Mouse (Mus musculus) ovary, postnatal 14 days (tissue): ENCODE data around the gene Tle4.

Experiments
- DNase-seq: peaks from one replicate; pipeline ENCODE4 v3.0.0; 2022; ENCODE audit warnings: low spot score

The Tle4 gene

DNA sequence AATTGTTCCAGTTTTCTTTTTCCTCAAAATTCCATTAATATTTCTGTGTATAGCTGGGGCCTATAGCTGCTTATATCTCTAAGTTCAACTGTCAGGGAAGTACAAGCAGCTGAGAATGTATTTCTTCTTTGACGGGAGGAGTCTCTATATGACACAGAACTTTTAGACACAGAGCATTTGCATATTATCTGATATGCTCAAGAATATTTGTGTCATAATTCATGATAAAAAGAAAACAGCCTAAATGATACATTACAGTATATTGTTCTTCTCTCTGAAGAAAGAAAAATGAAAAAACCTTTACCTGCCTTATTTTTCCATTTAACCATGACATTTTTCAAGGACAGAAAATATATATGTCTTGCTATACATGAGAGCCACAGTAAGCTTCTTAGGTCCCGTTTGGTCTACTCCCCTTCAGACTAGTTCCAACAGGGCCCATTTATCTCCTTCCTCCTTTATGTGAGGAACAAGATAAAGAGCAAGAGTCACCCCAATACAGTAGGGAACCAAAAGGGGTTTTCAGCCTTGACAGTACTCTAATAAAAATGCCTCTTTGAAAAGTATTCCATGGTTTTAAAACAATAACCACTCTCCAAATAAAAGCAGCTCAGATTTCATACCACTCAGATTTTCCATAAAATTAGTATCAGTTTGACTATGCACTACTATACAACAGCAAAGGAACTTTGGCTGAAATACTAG, 77.6 kb downstream of the Tle4 start:
- DNase-seq, result no peak

DNA sequence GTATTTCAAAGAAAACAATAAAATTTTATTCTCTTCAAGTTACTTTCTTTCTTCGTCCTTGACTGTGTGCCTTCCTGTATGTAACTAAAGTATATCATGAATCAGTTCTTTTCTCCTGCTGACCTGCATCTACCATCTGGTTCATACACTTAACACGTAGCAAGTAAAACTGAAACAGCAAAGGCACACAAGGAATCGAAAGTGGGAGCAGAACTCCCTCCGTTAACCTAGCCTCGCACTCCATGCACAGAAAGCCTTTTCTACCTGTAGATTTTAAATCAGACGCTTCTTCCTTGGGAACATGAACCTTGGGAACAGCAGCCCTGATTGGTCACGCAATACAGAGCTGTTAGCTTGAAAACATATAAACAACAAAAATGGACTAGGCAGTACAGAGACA, 78.7 kb downstream of the Tle4 start:
- no peak for DNase-seq

DNA sequence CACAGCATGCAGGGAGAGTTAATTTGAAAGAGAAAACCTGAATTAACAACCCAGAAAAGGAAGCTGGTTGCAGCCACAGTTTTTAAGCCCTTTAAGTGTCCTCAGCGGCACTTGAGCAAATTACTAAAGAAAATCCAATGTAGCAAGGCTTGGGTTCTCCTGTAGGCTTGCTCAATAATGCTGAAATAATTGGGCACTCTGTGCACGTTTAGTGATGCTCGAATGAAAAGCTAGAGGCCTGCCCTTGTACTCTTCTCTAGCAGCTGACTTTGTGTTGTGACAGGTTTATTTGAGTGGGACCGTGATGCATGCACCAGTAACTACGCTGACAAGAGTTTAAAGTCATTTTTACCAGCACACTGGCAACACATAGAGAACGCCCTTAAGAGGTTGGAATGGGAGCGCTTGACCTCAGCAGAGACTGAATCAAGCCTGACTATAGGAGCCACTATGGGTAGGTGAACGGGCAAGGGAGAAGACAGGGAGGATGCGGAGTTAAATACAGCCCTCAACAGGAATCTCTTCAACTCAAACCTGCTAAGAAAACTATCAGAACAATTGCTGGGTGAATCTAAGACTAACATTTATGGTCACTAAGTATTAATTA, 79.3 kb downstream of the Tle4 start:
- no peak for DNase-seq

DNA sequence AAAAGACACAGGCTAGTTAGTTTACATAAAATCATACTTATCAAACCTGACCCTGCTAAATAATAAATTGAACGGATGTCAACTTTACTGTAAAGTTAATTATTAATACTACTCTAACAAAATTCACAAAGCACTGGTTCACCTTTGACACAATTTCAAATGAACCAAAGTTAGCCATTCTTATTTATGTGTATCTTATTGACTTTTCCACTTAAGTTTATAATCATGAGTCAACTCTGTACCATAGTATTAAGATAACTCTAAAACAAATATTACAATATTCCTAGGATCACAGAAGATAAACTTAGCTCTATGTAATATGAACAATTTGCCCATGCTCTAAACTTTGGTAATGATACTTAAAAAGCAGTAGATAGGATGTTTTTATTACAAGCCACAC, 81.4 kb downstream of the Tle4 start:
- no peak for DNase-seq

DNA sequence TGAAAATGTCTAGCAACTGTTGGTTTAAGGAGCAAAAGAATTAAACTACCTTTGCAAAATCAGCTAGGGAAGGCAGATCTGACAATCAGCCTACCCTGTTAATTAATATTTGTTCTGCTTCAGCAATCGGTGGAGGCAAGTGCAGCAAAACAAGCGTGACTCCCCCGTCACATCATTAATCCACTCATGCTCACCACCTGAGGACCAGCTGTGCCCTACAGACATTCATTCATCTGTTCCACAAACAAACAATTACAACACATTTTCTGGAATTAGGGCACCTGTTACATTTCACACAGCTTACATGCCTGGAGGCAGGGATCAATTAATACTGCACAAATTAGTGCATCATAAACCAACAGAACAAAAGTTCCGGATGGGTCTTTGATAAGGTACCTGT, 89.0 kb downstream of the Tle4 start:
- DNase-seq, result no peak

DNA sequence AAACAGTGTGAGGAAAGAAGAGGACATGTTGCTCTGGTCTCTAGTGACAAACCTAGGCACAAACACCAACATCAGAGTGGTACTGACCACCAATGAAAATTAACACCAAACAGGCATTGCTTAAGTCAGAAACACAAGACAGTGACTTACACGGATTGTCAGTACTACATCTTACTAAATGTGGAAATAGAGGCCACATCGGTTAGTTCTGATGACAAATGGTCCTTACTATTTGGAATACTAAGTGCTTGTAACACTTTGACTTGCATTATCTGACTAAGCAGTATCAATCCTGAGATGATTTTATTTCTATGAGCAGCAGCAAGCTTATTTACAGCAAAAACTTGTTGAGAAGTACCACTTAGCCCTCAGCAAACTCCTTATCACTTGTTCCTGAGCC, 89.9 kb downstream of the Tle4 start:
- DNase-seq, result no peak

DNA sequence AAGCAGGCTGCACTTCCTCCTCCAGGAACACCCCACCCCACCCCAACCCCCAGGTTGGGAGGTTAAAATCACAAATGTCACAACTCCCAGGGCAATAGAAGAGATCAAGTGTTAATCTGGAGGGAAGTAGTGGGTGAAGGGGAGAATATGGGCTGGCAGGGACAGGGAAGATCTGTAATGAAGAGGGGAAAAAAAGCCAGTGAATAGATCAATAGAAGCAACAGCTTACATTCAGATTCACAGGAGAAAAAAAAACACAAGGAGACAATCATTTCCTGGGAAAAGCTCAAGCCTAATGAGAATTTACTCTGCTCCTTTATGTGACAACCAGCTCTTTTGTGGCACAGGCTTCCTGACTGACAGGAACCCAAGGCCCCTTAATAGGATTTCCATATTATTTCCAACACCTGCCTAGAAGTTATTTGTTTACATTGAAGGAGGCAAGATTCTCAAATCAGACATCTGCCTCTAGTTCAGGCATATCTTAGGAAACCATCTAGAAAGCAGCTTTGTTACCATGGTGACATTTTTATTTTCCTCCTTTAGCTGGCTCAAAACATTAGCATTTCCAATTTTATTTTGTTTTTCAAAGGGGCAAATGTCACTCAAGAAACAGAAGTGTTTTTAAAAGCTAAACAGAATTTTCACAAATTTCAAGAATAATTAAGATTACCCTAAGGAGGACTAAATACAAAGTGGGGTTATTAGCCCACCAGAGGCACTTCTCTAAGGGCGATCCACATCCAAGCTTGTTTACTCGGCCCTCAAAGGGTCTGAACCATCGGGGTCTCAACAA, 90.8 kb downstream of the Tle4 start:
- no peak for DNase-seq

DNA sequence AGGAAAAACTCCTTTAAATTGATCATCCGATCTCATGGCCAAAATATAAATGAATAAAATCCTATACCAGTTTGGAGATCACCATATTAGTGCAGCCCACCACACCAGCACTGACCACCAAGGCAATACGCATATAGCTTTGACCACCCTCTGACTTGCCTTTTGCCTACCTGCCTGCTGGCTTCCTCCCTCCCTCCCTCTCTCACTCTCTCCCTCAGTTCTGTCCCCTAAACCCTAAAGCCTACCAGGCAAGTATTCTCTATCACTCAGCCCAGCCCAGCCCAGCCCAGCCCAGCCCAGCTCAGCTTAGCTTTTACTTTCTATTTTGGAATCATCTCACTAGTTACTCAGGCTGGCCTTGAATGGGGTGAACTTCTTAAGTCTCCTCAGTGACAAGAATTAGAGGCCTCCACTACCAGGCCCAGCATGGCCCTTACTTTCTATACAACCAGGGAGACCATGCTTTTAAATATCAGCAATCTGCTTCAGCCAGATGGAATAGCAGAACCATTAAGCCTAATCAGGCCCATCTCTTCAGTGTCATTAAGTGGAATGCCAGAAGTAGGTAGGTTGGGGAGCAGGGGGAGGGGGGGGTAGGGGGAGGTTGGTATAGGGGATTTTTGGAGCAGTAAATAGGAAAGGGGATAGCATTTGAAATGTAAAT, 91.8 kb downstream of the Tle4 start:
- no peak for DNase-seq

DNA sequence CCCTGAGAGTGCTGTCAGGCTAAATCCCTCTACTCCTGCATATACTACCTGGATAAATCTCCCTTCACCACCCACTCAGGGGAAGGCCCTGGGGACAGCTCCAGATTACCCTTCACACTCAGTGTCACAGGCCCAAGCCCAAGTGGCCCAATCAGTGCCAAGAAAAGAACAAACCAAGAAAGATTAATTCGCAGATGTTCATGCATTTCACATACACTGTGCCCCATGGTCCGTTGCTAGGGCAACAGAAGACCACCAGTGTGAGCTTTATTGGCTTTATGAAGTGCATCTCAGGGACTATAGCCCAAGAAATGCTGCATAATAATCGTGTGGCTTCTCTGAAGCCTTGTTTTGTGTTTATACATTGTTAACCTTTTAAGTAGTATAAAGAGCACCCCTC, 92.5 kb downstream of the Tle4 start:
- no peak for DNase-seq

DNA sequence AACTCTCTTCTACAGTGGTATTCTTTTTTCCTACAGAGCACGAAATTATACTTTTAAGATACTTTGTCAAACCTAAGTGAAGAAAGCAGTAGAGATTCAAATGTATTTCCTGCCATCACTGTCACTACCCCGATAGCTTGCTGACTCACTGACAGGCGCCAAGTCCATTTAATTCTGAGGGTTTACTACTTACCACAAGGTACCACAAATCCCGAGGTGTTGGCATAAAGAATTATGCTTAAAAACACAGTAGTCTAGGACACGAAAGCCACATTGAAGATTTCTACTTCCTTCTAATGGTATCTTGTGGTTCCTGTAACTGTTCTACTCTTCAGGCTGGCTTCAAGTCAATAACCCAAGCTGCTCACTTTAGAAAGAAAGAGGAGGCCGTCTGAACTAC, 94.0 kb downstream of the Tle4 start:
- no peak for DNase-seq

DNA sequence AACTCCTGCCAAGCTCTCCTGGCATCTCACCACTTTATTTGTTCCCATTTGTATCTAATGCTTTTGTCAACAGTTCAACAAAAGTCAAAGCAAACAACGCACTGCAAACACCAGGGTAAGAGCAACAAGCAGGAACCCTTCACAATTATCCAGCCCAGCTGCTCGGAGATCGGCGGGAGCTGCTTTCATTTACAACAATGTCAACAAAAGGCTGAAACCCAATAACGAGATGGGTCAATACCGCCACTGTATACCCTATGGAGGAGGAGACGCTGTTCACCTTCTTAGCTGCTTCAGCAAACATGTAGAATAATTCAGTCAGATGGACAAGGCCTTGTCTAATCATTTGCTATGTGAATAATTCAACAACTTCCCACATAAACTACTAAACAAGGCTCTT, 95.6 kb downstream of the Tle4 start:
- no peak for DNase-seq

DNA sequence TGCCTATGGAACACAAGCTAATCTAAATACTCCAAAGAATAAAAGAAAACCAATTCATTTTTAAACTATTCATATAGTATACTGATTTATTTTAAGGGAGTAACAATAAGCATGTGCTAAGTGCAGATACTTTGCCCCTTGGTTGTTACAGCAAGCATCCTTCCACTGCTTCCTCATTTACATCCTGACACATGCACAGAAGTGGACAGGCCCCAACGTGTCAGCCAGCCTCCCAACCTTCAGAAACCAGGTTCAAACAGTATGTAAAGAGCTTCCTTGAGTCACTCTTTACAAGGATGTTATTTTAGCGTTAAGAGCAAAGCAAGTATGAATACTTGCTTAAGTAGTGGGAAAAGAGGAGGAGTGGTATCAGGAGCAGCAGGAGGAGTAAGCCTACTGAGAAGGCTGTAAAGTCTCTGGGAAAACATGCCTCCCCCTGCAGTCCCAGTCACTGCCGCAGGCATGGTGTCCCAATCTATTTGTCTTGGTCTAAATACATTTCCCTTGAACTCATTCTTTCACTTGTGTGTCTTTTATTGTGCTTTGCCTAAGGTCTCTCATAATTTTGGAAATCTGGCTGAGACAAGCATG, 97.9 kb downstream of the Tle4 start:
- DNase-seq, result no peak

DNA sequence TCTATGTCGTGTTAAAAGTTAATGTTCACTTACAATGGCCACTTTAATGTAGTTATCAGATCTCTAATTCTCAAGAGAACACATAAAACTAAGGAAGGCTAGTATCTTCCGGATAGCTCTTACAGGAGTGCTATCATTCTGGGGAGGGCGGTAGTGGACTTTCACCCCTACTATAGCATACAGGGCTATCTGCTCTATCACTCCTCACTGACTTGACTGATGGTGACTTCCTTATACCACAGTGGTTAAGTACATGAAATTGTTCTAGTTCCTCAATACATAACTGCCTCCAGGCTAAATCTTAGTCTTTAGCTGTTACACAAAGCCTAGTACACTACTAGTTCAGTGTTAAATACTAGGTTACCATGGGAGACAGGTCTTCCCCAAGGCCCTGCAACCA, 104.8 kb downstream of the Tle4 start:
- DNase-seq, result no peak

DNA sequence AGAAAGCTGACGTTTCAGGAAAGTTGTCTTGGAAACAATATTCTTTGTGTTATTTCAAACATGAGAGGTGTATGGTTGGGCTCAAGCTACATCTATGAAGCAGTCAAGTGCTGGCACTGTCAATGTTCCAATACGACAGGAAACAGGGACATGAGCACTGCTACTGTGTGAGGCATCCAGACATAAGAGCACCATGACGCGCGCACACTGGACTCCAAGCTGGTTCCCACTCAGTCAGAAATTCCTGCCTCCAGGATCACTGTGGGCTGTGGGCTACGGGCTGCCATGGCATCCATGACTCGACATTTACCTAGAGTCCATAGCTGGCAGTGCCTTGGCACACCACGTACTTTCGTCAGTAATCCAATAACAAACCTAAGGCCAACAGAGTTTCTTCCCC, 110.7 kb downstream of the Tle4 start:
- DNase-seq, result no peak

DNA sequence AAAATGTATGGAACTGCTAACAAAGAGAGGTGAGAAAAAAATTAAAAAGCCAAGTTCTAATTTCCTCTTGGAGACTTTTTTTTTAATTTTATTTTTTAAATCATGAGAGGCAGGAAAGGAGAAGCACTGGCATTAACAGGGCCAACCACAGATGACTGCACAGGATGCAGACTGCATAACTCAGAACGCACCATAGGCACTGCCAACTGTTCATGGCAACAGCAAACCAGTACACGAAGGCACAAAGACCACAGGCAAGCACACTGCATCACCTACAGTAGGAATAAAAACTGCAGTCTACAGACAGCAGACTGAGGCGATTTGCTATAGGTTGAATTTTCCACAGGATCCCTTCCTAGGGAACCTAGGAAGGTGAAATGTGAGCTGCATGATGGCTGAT, 112.7 kb downstream of the Tle4 start:
- no peak for DNase-seq

DNA sequence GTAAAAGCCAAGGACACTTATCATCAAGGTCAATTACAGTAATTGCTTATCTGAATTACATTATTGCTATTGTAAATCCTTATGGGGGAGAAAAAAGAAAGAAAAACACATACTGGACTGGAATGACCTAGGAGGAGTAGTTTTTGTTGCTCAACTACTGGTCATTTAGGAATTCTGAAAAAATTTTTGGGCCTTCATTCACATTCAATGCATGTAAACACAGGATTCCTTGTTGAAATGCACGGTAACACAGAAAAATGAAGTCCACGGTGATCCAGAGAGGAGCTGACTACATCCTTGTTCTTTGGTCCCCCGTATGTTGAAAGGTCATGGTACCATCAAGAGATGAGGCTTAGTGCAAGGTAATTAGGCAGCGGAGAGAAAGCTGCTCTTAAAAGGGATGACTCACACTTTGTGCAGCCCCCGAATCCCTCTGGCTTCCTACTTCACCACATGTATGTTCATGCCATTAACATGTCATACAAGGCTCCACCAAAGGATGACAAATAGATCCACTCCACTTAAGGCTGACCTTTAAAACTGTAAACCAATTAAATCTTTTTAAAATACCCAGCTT, 115.2 kb downstream of the Tle4 start:
- DNase-seq, result no peak

DNA sequence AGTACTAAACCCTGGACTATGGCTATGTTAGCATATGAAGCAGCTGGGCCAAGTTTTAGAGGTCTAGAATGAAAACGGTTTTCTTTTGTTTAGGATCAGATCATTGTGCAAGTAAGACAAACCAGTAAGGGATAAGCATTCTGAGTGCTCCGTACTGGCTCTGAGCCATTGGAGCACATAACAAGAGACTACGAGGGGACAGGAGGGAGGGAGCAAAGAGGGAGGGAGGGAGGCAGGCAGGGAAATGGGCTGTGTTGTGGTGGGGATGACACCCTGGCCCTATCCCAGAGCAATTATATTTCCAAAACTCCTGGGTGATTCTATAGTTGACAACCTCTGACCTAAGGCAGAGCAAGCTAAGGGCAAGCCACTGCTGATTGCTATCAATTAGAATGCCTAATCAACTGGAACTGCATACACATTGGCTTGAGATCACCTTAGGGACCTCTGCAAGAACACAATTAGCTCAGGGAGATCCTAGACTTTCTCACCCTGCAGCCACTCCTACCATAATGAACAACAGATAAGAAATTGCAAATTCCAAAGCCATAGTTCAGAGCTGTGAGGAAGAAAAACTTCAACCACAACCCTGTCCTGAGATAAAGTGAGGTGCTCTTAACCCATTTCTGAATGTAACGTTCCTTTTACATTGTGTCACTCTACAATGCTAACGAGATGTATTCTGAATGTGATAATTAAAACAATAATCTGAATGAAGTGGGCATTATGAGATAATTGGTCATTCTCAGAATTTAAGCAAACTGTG, 115.9 kb downstream of the Tle4 start:
- DNase-seq, result no peak

DNA sequence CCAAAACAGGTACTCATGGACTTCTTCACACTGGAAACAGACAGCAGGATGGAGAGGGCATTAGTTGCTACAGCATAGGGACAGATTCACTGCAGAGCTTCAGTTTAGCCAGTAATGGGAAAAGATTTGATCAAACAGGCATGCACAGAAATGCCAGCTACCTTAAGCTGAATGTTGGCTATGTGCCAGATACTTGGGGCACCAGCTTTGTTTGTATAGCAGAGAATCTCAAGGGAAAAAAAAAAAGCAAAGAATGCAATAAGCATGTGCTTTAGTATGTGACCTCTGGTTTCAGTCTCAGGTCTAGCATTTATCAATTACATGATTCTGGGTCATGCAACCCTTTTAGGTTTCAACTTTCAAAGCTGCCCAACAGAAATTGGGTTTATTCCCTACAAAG, 118.1 kb downstream of the Tle4 start:
- DNase-seq, result no peak

DNA sequence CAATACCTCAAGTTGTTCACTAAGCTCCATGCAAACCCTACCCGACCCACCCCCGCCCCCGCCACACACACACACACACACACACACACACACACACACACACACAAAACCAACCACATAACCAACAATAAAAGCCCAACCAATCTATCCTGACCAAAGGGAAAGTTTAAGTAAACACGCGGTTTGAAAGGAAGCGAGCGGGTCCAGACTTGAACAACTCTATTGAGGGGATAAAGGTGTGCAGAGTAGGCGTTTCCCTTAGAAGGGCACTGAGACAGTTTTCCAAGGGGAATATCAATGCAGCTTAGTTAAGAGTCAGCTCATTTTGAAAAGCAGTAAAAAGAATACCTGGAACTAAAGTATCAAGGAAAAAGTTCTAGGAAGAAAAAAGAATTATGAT, 128.5 kb downstream of the Tle4 start:
- no peak for DNase-seq

DNA sequence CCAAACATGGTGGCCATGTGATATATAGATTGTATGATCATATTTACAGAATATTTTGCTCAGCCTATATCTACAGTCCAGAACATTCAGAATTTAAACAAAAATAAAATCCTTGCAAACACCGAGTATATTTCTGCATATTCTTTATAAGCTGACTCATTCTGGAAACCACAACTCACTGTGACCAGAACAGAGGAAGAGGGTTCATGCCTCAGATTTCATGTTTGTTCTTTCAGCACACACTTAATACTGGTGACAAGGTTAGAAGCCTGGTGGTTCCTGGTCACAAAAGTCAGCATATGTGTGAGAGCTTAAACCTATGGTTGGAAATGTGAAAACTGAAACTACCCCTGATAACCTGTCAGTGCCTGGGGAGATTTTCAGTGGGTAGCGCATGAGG, 129.1 kb downstream of the Tle4 start:
- DNase-seq, result no peak

DNA sequence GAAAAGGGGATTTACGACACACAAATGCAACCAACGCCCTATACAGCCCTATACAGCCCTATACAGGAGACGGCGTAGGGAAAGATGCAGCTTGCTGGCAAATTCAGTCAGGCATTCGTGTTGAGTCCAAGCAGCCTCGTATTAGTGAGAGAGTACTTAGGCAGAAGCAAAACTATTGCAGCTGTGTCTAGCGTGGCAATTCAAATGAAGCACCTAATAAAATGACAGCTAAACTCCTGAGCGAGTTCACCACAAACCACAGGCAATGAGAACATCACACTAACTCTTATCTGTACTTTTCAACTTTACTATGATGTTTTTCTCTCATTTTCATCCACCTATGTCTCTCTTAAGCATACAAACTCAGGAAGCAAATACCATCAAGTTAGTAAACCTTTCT, 131.8 kb downstream of the Tle4 start:
- no peak for DNase-seq
